Mouse (Mus musculus): ENCODE results near the gene Igf1r. TPM values are rescaled to one million over a fixed set of nuclear protein-coding genes. Genes with fewer than 3 reads are reported as not detected.

The Igf1r gene
- total and polyA plus RNA-seq, 2 experiments from 2014 or later, result 12.1 to 40.3 TPM

- WGBS, result 84% methylated on average over 4 of the region's 4 CpGs
- no peaks in the 10 kb centered on the region for H3K36me3 ChIP-seq (ENCODE audit: insufficient read depth, low read length)
- no peaks in the 10 kb centered on the region for H3K4me1 ChIP-seq (ENCODE audit: insufficient read depth, low read length)
- H3K27me3 ChIP-seq (ENCODE audit: insufficient read depth, low read length), result no peaks in the 10 kb centered on the region
- TF ChIP-seq CTCF (IDR thresholded peaks at IDR 0.05), result no peak
- ATAC-seq (ENCODE audit: low FRiP score) (no peak), DNase-seq (ENCODE audit: low spot score) (no peak)
- no peaks in the 10 kb centered on the region for H3K9me3 ChIP-seq (ENCODE audit: low read length)
- H3K9ac ChIP-seq (replicated peaks; ENCODE audit: low read length, poor library complexity, severe bottlenecking), result no peak overlapping the region
- H3K4me2 ChIP-seq (ENCODE audit: low read depth, low read length, poor library complexity, severe bottlenecking), result no peak overlapping the region
- no peak overlapping the region for H3K27ac ChIP-seq (ENCODE audit: low read depth, low read length)
- H3K4me3 ChIP-seq (ENCODE audit: low read depth, low read length), result no peak overlapping the region
Observed at GRCm38 (mm10) chr7:68047152-68047551, 94.5 kb downstream of the Igf1r start.

DNA sequence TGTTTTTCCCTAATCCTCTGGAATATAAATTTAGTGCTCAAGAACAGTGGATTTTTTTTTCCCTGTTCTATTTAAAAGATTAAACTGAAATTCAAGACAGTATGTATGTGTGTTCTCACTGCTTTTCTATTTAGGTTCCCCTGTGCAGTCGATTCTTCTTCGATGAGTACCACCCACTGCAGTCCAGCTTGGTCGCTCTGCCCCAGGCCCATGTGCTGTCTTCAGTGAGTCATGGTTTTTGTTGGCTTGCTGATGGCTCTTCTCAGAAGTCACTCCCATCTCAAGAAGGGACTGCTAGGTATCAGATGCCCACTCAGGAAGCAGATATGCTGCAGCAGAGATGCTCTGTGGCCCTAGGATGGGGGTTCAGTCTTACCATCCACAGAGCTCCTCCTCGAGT is 95.9 kb downstream of the Igf1r start:
- no peak for DNase-seq (ENCODE audit: low spot score)
- TF ChIP-seq CTCF (IDR thresholded peaks at IDR 0.05), result no peak
- H3K4me3 ChIP-seq (ENCODE audit: low read depth, low read length), result no peak overlapping the region
- no peaks in the 10 kb centered on the region for H3K9me3 ChIP-seq (ENCODE audit: low read length)
- H3K27me3 ChIP-seq (ENCODE audit: insufficient read depth, low read length), result no peaks in the 10 kb centered on the region
- no peaks in the 10 kb centered on the region for H3K36me3 ChIP-seq (ENCODE audit: insufficient read depth, low read length)
- H3K4me2 ChIP-seq (ENCODE audit: low read depth, low read length, poor library complexity, severe bottlenecking), result no peak overlapping the region
- WGBS, result 80% methylated on average over 4 of the region's 4 CpGs
- H3K4me1 ChIP-seq (ENCODE audit: insufficient read depth, low read length), result 0 out of 2 replicates have a peak, but pooled peaks cover 3% of the 10 kb centered on the region
- H3K27ac ChIP-seq (ENCODE audit: low read depth, low read length), result no peak overlapping the region
- ATAC-seq (ENCODE audit: low FRiP score), result no peak
- no peak overlapping the region for H3K9ac ChIP-seq (replicated peaks; ENCODE audit: low read length, poor library complexity, severe bottlenecking)

GRCm38 (mm10) chr7:68049048-68049447 is 96.4 kb downstream of the Igf1r start:
- 0 out of 2 replicates have a peak, but pooled peaks cover 5% of the 10 kb centered on the region for H3K4me1 ChIP-seq (ENCODE audit: insufficient read depth, low read length)
- H3K9me3 ChIP-seq (ENCODE audit: low read length), result no peaks in the 10 kb centered on the region
- H3K4me3 ChIP-seq (ENCODE audit: low read depth, low read length), result no peak overlapping the region
- no peak overlapping the region for H3K9ac ChIP-seq (replicated peaks; ENCODE audit: low read length, poor library complexity, severe bottlenecking)
- no peaks in the 10 kb centered on the region for H3K27me3 ChIP-seq (ENCODE audit: insufficient read depth, low read length)
- no peak for TF ChIP-seq CTCF (IDR thresholded peaks at IDR 0.05)
- H3K4me2 ChIP-seq (ENCODE audit: low read depth, low read length, poor library complexity, severe bottlenecking), result no peak overlapping the region
- H3K27ac ChIP-seq (ENCODE audit: low read depth, low read length), result no peak overlapping the region
- WGBS, result 88% methylated on average over 7 of the region's 7 CpGs
- ATAC-seq (ENCODE audit: low FRiP score) (no peak), DNase-seq (ENCODE audit: low spot score) (no peak)
- H3K36me3 ChIP-seq (ENCODE audit: insufficient read depth, low read length), result no peaks in the 10 kb centered on the region

GRCm38 (mm10) chr7:68053002-68053624 is 100.5 kb downstream of the Igf1r start:
- Histone ChIP-seq H3K27ac (ENCODE audit: low read depth, low read length) (no peak overlapping the region), H3K4me3 (ENCODE audit: low read depth, low read length) (no peak overlapping the region)
- 72% methylated on average over 10 of the region's 10 CpGs for WGBS

DNA sequence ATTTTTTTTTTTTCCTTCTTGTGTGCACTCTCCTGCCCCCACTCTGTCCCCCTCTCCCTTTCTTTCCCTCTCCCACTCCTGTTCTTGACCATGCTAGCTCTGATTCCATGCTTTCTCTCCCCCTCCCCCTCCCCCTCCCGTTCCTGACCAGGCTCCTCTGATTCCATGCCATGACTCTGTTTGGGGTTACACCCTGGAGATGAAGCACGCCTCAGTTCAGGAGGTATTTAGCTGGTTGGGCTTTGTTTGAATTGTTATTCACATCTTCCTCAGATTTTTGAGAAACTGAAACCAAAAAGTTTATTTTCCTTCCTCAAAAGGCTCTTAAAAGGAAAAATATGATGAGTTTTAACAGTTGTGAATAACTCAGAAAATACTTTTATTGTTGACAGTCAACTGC is 101.9 kb downstream of the Igf1r start:
- Histone ChIP-seq H3K4me1 (ENCODE audit: insufficient read depth, low read length) (0 out of 2 replicates have a peak, but pooled peaks cover 5% of the 10 kb centered on the region), H3K4me3 (ENCODE audit: low read depth, low read length) (no peak overlapping the region), H3K9me3 (ENCODE audit: low read length) (no peaks in the 10 kb centered on the region), H3K36me3 (ENCODE audit: insufficient read depth, low read length) (no peaks in the 10 kb centered on the region), H3K9ac (replicated peaks; ENCODE audit: low read length, poor library complexity, severe bottlenecking) (no peak overlapping the region), H3K4me2 (ENCODE audit: low read depth, low read length, poor library complexity, severe bottlenecking) (no peak overlapping the region), H3K27me3 (ENCODE audit: insufficient read depth, low read length) (no peaks in the 10 kb centered on the region), H3K27ac (ENCODE audit: low read depth, low read length) (no peak overlapping the region)
- ATAC-seq (ENCODE audit: low FRiP score) (no peak), DNase-seq (ENCODE audit: low spot score) (no peak)
- TF ChIP-seq CTCF (IDR thresholded peaks at IDR 0.05), result no peak
- WGBS, result 48% methylated on average over 2 of the region's 2 CpGs

More at GRCm38 (mm10) chr7:68053002-68053624, 100.5 kb downstream of the Igf1r start:
- DNase-seq (ENCODE audit: low spot score) (no peak), ATAC-seq (ENCODE audit: low FRiP score) (no peak)
- H3K27me3 ChIP-seq (ENCODE audit: insufficient read depth, low read length), result no peaks in the 10 kb centered on the region
- H3K4me1 ChIP-seq (ENCODE audit: insufficient read depth, low read length), result 0 out of 2 replicates have a peak, but pooled peaks cover 5% of the 10 kb centered on the region
- no peak overlapping the region for H3K4me2 ChIP-seq (ENCODE audit: low read depth, low read length, poor library complexity, severe bottlenecking)
- no peaks in the 10 kb centered on the region for H3K9me3 ChIP-seq (ENCODE audit: low read length)
- H3K36me3 ChIP-seq (ENCODE audit: insufficient read depth, low read length), result no peaks in the 10 kb centered on the region
- TF ChIP-seq CTCF (IDR thresholded peaks at IDR 0.05), result no peak
- H3K9ac ChIP-seq (replicated peaks; ENCODE audit: low read length, poor library complexity, severe bottlenecking), result no peak overlapping the region

GRCm38 (mm10) chr7:68054956-68055355 is 102.3 kb downstream of the Igf1r start:
- WGBS, result 70% methylated on average over 6 of the region's 6 CpGs
- H3K36me3 ChIP-seq (ENCODE audit: insufficient read depth, low read length), result no peaks in the 10 kb centered on the region
- peak; percentile 30 for TF ChIP-seq CTCF (IDR thresholded peaks at IDR 0.05)

More at GRCm38 (mm10) chr7:68054956-68055355, 102.3 kb downstream of the Igf1r start:
- no peaks in the 10 kb centered on the region for H3K27me3 ChIP-seq (ENCODE audit: insufficient read depth, low read length)
- H3K27ac ChIP-seq (ENCODE audit: low read depth, low read length), result no peak overlapping the region
- no peak overlapping the region for H3K4me3 ChIP-seq (ENCODE audit: low read depth, low read length)
- H3K4me1 ChIP-seq (ENCODE audit: insufficient read depth, low read length), result 0 out of 2 replicates have a peak, but pooled peaks cover 5% of the 10 kb centered on the region
- H3K4me2 ChIP-seq (ENCODE audit: low read depth, low read length, poor library complexity, severe bottlenecking), result no peak overlapping the region
- DNase-seq (ENCODE audit: low spot score) (no peak), ATAC-seq (ENCODE audit: low FRiP score) (no peak)
- H3K9ac ChIP-seq (replicated peaks; ENCODE audit: low read length, poor library complexity, severe bottlenecking), result no peak overlapping the region
- no peaks in the 10 kb centered on the region for H3K9me3 ChIP-seq (ENCODE audit: low read length)
